Mouse (Mus musculus) ES-CJ7 (cell line): ENCODE measurements around the gene Vwce.

ENCODE experiments used
- DNase-seq: peaks from one replicate; pipeline ENCODE4 v3.0.0; 2011; ENCODE audit warnings: low read depth, low spot score

The Vwce gene

GRCm38 (mm10) chr19:10691121-10691520 is 57.1 kb downstream of the Vwce start:
- DNase-seq: no peak

GRCm38 (mm10) chr19:10691660-10692059 is 57.6 kb downstream of the Vwce start:
- DNase-seq: no peak

DNA sequence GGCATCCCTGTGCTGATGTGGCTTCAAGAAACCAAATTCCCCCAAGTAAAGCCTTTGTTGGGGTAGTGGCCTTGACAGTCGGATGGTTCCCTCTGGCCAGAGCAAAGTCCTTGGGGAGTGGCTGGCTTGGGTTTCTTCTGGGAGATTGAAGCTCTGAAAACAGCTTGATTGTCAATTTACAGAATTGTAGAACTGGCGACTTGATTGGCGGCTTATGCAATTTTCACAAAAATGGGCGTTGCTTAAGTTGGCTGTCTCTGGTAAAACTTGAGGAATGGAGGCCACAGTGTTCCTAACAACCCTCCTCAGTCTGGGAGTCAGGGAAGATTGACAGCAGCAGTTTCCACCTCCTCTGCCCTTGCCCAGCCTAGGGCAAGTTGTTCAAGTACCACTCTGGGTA is 58.3 kb downstream of the Vwce start:
- DNase-seq: no peak

DNA sequence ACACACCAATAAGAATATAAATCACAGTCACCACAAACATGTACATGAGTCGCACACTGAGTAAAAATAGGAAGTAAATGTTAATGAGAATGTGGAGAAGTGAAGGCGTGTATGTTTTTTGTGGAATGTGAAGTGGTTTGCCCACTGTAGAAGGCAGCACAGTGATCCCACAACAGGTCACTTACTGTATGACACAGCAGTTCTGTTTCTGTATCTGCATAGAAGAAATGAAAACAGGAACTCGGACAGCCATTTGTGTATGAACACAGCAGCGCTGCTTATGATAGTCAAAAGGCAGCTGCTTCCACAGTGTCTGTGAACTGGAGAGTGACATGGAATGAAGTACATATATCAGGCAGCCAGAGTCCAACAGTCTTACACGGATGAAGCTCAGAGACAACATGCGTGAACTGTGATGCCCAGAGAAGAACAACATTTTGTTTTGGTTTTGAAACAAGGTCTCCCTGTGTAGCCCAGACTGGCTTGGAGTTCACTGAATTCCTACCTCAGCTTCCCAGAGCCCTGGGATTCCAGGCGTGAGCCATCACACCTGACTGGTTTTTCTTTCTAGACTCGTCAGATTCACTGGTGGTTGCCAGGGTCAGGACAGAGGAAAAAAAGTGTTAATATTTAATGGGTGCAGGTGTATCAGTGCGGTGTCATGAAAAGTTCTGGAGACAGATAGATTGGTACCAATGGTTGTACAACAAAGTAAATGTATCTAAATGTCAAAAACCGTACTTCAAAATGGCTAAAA is 60.1 kb downstream of the Vwce start:
- DNase-seq: no peak

DNA sequence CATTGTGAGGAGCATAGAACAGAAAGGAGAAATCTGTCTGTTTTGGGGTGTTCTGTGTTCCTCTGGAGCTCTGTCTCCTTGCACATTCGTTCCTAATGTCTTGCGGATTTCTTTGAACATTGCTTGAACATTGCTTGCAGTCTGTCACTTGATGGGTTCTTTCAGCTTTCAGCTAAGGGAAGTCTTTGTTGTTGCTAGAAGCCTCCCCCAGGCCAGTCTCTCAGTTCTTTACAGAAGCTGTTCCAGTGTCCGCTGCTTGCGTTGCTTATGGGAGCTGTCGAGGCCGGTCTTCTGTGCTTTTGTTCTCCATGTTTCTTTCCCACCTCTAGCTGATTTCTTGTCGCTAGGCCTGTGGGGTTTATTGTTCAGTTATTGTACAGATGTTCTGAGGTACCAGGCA is 61.8 kb downstream of the Vwce start:
- no peak for DNase-seq

GRCm38 (mm10) chr19:10698131-10698991 is 64.3 kb downstream of the Vwce start:
- no peak for DNase-seq

GRCm38 (mm10) chr19:10699851-10700250 is 65.8 kb downstream of the Vwce start:
- no peak for DNase-seq

DNA sequence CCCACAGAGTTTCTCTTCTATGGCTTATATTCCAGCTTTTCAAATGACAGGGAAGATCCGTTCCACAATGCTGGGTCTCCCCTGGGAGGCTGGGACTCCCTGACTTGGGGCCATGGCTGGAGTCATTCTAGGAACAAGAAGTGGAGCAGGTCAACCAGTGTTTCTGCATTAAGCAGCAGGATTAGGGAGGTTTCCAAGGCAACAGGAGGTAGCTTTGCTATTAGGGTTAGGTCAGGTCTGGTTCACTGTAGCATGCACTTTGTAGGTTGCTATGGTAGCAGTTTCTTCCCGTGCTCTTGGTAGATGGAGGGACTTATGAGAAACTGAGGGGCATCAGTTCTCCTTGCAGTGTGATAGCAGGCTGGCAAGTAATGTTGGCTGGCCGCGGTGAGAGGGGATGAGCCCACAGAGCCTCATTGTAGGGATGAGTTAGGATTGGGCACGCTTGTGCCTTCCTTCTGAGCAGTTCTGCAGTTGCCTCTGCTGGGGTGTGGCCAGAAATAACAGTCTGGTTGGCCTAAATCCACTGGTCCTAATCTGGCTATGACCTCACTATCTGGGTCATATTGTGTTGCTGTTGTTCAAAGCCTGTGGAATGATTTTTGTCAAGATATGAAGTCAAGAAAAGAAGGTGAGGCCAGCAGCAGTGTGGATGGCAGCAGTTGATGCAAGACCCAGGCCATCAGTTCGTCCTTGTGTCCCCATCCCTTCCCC is 67.2 kb downstream of the Vwce start:
- no peak for DNase-seq

DNA sequence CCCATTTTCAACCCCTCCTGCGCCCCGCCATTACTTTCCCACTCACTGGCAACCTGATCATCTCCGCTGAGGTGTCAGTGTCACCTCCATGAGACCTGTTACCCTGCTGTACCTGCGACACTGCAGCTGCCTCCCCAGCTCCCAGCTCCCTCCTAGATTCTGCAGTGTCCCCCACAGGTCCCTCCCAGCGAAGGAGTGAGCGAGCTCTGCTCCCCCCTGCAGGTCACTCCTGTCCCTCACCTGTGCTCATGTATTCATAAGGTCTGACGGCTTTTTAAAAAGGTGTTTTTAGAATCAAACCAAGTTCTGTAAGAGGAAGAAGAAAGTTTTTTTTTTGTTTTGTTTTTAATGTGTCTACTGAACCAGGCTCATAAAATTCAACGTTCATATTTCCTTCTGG is 68.1 kb downstream of the Vwce start:
- DNase-seq: no peak

DNA sequence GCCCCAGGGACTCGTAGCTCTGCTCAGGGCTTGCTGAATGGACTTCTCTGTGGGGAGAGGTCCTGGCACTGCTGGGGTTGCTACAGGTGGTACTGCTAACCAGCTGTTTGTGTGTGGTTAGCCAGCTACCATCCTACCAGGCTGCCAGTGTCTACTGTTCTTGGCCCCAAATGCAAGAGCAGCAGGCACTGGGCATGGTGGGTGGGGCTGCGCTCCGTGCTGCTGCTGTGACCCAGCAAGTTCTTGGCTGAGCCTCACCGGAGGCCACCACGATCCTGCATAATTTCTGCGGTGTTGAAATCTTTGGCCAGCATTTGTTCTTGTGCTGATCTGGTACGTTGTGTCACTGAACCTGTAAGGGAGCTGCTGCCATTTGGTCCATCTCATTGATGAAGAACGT is 69.5 kb downstream of the Vwce start:
- no peak for DNase-seq

DNA sequence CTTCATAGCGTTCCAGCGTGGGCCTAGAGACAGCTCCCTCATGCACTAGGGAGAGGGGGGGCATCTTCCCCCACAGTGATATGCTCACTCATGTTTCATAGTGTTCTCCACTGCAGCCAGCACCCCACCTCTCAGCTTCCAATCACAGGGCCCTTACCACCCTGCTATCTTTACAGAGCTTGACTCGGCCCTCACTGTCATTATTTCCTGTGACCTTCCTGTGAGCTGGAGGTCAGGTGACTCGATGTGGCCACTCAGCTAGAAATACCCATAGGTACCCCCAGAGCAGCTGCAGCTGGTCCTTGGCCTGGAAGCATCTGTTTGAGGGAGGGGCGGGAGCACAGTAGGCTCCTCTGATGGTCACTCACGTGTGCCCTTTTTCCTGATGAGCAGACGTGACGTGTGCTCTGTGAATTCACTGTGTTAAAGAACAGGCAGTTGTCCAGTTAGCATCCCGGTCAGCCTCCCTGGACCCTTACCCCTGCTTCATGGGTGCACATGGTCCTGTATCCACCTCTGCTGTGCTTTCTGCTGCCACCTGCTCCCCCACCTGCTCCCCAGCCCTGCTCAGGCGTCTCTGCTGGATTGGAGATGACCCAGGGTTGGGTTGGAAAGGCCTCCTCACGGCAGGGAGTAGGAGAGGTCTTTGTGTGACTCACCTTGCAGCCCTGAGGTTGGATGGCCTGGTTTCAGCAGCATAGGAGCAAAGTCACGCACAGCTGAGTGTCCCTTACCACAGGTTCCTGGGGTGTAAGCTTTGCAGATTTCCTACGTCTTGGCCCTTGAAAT is 73.3 kb downstream of the Vwce start:
- DNase-seq: no peak

DNA sequence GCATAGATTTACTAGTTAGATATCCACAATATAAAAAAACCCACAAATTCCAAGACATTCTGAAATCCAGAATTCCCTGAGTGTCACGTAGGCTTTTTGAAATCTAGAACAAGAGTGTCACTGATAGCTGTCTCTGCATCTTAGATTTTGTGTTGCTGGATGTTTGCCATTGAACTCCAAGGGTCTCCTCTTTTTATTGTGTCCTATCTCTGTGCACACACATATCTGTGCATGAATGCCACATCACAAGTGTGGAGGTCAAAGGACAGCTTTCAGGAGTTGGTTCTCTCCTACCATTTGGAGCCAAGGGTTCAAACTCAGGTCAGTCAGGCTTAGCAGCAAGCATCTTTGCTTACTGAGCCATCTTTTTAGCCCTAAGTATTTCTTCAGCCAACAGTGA is 73.9 kb downstream of the Vwce start:
- DNase-seq: no peak

- DNase-seq: no peak
Observed at GRCm38 (mm10) chr19:10708900-10709299, 74.9 kb downstream of the Vwce start.

DNA sequence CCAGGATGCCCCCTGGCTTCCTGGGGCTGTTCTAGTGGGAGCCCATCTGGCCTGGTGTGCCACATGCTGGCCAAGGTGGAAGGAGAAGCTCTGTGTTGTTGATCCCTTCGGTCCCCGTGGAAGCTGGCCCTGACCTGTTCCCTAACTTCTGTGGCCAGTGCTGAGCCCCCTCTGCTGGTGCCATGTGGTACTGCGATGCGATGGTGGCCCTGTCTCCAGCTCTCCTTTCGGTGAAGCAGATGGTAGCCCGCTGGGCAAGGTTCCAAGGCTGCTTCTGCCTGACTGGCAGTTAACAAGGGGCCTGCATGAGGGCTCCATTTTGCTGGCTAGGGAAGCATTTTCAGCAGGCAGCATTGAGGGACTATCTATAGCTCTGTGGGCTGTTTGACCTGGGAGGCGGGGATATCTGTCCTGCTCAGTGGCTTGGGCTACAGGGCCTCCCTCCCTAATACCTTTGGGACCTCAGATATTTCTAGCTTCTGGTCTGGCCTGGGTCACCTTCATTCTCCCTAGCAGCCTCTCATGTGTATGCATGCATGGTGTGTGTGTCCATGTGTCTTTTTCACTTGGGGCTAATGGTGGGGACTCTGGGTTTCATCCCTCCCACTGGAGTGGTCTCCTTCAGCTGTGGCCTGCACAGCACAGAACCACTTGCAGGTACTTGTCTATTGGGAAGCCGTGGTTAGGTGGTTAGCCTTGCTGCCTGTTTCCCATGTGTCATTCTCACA is 75.5 kb downstream of the Vwce start:
- peak; percentile 80 for DNase-seq

DNA sequence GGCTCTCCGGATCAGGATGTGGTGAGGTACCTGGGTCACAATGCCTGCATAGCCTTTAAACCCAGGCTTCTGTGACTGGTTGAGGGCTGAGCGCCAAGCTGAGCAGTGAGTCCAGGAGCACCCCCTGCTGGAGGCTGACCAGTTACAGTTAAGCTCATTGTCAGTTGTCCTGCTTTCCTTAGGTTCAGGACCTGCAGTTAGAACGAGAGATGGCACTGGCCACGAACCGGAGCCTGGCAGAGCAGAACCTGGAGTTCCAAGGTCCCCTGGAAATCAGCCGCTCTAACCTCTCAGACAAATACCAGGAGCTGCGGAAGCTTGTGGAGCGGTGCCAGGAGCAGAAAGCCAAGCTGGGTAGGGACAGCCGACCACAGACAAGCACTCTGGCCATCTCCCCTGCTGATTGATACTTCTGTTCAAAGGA is 76.1 kb downstream of the Vwce start:
- DNase-seq: peak; percentile 56

DNA sequence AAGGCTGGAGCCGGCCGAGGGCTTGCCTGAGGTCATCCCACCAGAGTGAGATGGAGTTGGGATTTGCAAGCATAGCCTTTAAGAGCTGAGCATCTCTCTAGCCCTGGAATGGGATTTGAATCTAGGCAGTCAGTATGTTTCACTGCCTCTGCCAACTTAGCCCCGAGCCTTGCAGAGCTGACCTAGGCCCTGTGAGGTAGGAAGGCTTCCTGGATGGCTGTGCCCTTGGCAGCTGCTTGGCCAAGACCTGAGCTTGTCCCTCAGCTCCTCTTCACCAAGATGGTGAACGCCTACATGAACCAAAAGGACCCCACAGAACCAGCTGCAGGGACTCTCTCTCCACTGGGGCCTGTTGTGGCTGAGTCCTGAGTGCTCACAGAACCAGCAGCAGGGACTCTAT is 76.7 kb downstream of the Vwce start:
- no peak for DNase-seq

GRCm38 (mm10) chr19:10712194-10712593 is 78.2 kb downstream of the Vwce start:
- DNase-seq: no peak

DNA sequence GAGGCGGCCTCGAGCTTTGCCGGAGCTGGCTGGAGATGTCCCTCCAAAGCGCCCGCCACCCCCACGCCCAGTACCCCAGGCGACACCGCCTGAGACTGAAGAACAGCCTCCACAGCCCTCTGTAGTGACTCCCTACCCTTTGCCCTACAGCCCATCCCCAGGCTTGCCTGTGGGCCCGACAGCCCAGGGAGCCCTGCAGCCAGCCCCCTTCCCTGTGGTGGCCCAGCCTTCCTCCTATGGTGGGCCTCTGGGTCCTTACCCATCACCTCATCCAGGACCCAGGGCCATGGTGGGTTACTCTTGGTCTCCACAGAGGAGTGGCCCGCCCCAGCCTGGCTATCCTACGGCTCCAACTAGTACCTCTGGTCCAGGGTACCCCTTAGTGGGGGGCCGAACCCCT is 78.6 kb downstream of the Vwce start:
- DNase-seq: no peak

GRCm38 (mm10) chr19:10713551-10713950 is 79.5 kb downstream of the Vwce start:
- no peak for DNase-seq

DNA sequence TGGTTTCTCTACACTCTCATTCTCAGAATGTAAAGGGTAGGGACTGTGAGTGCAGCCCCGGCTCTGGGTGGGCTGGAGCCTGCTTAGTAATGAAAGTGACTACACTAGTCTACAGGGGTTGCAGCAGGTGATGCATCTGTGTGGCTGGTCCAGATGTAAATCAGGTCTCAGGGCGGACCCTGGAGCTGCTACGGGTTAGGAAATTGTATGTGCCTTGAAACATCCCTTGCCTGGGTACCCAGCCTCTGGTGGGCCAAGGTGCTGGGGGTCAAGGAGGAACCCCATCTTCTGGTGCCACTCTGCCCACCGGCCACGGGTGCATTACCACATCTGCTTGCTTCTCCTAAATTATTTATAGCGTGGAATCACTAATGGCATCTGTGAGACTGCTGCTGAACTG is 80.2 kb downstream of the Vwce start:
- no peak for DNase-seq
